Mouse (Mus musculus): ENCODE measurements at regions not wholly inside any gene's neighbourhood (a gene's known extent, or its start where the extent isn't known, plus 50 kb on each side); places are given as distances from the start of the nearest gene placed in this dataset.
A peak's percentile ranks its signal among the peaks of the same experiment; 100 is the strongest.

GRCm38 (mm10) chr14:25032899-25033298 lies 426.1 kb upstream of the Zmiz1 start:
- Histone ChIP-seq H3K9me3 (ENCODE audit: low read depth, low read length) (no peaks in the 10 kb centered on the region), H3K27me3 (ENCODE audit: insufficient read depth, low read length) (no peaks in the 10 kb centered on the region), H3K4me2 (no peak overlapping the region), H3K27ac (ENCODE audit: low read depth) (no peak overlapping the region), H3K4me3 (ENCODE audit: low read depth, low read length) (no peak overlapping the region), H3K36me3 (ENCODE audit: insufficient read depth) (no peaks in the 10 kb centered on the region), H3K9ac (no peak overlapping the region), H3K4me1 (ENCODE audit: insufficient read depth) (no peaks in the 10 kb centered on the region)
- DNase-seq: no peak
- ATAC-seq (ENCODE audit: insufficient read depth): no peak
- WGBS: 71% methylated on average over 2 of the region's 2 CpGs
- no peak for TF ChIP-seq CTCF (IDR thresholded peaks at IDR 0.05; ENCODE audit: low read depth)

GRCm38 (mm10) chr14:25042265-25042664 lies 416.7 kb upstream of the Zmiz1 start:
- 0 out of 2 replicates have a peak, but pooled peaks cover 2% of the 10 kb centered on the region for H3K4me1 ChIP-seq (ENCODE audit: insufficient read depth)
- TF ChIP-seq CTCF (IDR thresholded peaks at IDR 0.05; ENCODE audit: low read depth): no peak
- no peaks in the 10 kb centered on the region for H3K9me3 ChIP-seq (ENCODE audit: low read depth, low read length)
- H3K9ac ChIP-seq: no peak overlapping the region
- DNase-seq (no peak), ATAC-seq (ENCODE audit: insufficient read depth) (no peak; the same call in 1 of the 2 replicates)
- H3K27me3 ChIP-seq (ENCODE audit: insufficient read depth, low read length): no peaks in the 10 kb centered on the region
- H3K4me2 ChIP-seq: no peak overlapping the region
- H3K36me3 ChIP-seq (ENCODE audit: insufficient read depth): no peaks in the 10 kb centered on the region
- no peak overlapping the region for H3K4me3 ChIP-seq (ENCODE audit: low read depth, low read length)
- H3K27ac ChIP-seq (ENCODE audit: low read depth): no peak overlapping the region
- 32% methylated on average over 5 of the region's 5 CpGs for WGBS

- H3K27me3 ChIP-seq (ENCODE audit: insufficient read depth, low read length): no peaks in the 10 kb centered on the region
- H3K4me2 ChIP-seq: no peak overlapping the region
- no peak overlapping the region for H3K27ac ChIP-seq (ENCODE audit: low read depth)
Observed at GRCm38 (mm10) chr14:25044106-25044505, 414.9 kb upstream of the Zmiz1 start.

GRCm38 (mm10) chr14:25044867-25045266 lies 414.1 kb upstream of the Zmiz1 start:
- Histone ChIP-seq H3K4me1 (ENCODE audit: insufficient read depth) (0 out of 2 replicates have a peak, but pooled peaks cover 2% of the 10 kb centered on the region), H3K9me3 (ENCODE audit: low read depth, low read length) (no peaks in the 10 kb centered on the region), H3K9ac (no peak overlapping the region), H3K4me3 (ENCODE audit: low read depth, low read length) (no peak overlapping the region), H3K27ac (ENCODE audit: low read depth) (peak overlapping the region; percentile 42; the same call in 1 of the 2 replicates), H3K27me3 (ENCODE audit: insufficient read depth, low read length) (no peaks in the 10 kb centered on the region), H3K36me3 (ENCODE audit: insufficient read depth) (no peaks in the 10 kb centered on the region), H3K4me2 (no peak overlapping the region)
- 31% methylated on average over 7 of the region's 7 CpGs for WGBS
- peak; percentile 22; the same call in 1 of the 2 replicates for TF ChIP-seq CTCF (IDR thresholded peaks at IDR 0.05; ENCODE audit: low read depth)
- DNase-seq (peak; percentile 67), ATAC-seq (ENCODE audit: insufficient read depth) (peak; percentile 78)

More at GRCm38 (mm10) chr14:25044106-25044505, 414.9 kb upstream of the Zmiz1 start:
- Histone ChIP-seq H3K9ac (no peak overlapping the region), H3K9me3 (ENCODE audit: low read depth, low read length) (no peaks in the 10 kb centered on the region), H3K36me3 (ENCODE audit: insufficient read depth) (no peaks in the 10 kb centered on the region), H3K4me3 (ENCODE audit: low read depth, low read length) (no peak overlapping the region), H3K4me1 (ENCODE audit: insufficient read depth) (0 out of 2 replicates have a peak, but pooled peaks cover 2% of the 10 kb centered on the region)
- ATAC-seq (ENCODE audit: insufficient read depth) (no peak), DNase-seq (no peak)
- WGBS: 86% methylated on average over 13 of the region's 13 CpGs
- TF ChIP-seq CTCF (IDR thresholded peaks at IDR 0.05; ENCODE audit: low read depth): no peak

GRCm38 (mm10) chr14:25050674-25051251 lies 408.2 kb upstream of the Zmiz1 start:
- 30% methylated on average over 12 of the region's 12 CpGs for WGBS

GRCm38 (mm10) chr14:25052175-25052574 lies 406.8 kb upstream of the Zmiz1 start:
- no peak for TF ChIP-seq CTCF (IDR thresholded peaks at IDR 0.05; ENCODE audit: low read depth)
- no peaks in the 10 kb centered on the region for H3K36me3 ChIP-seq (ENCODE audit: insufficient read depth)
- H3K4me3 ChIP-seq (ENCODE audit: low read depth, low read length): no peak overlapping the region
- H3K4me2 ChIP-seq: no peak overlapping the region
- H3K9me3 ChIP-seq (ENCODE audit: low read depth, low read length): no peaks in the 10 kb centered on the region
- H3K9ac ChIP-seq: no peak overlapping the region
- ATAC-seq (ENCODE audit: insufficient read depth) (no peak), DNase-seq (no peak)
- H3K27ac ChIP-seq (ENCODE audit: low read depth): no peak overlapping the region
- WGBS: 66% methylated on average over 9 of the region's 9 CpGs
- no peaks in the 10 kb centered on the region for H3K27me3 ChIP-seq (ENCODE audit: insufficient read depth, low read length)
- no peaks in the 10 kb centered on the region for H3K4me1 ChIP-seq (ENCODE audit: insufficient read depth)

More at GRCm38 (mm10) chr14:25050674-25051251, 408.2 kb upstream of the Zmiz1 start:
- DNase-seq: peak; percentile 36
- ATAC-seq (ENCODE audit: insufficient read depth): no peak
- no peak for TF ChIP-seq CTCF (IDR thresholded peaks at IDR 0.05; ENCODE audit: low read depth)
- Histone ChIP-seq H3K9me3 (ENCODE audit: low read depth, low read length) (no peaks in the 10 kb centered on the region), H3K27me3 (ENCODE audit: insufficient read depth, low read length) (no peaks in the 10 kb centered on the region), H3K9ac (no peak overlapping the region), H3K4me3 (ENCODE audit: low read depth, low read length) (no peak overlapping the region), H3K4me2 (no peak overlapping the region), H3K4me1 (ENCODE audit: insufficient read depth) (no peaks in the 10 kb centered on the region), H3K27ac (ENCODE audit: low read depth) (no peak overlapping the region), H3K36me3 (ENCODE audit: insufficient read depth) (no peaks in the 10 kb centered on the region)

GRCm38 (mm10) chr14:25059351-25059750 lies 399.6 kb upstream of the Zmiz1 start:
- H3K4me3 ChIP-seq (ENCODE audit: low read depth, low read length): no peak overlapping the region
- peaks cover 9% of the 10 kb centered on the region for H3K4me1 ChIP-seq (ENCODE audit: insufficient read depth)
- H3K36me3 ChIP-seq (ENCODE audit: insufficient read depth): no peaks in the 10 kb centered on the region
- no peaks in the 10 kb centered on the region for H3K9me3 ChIP-seq (ENCODE audit: low read depth, low read length)
- H3K27ac ChIP-seq (ENCODE audit: low read depth): no peak overlapping the region
- H3K4me2 ChIP-seq: no peak overlapping the region
- no peak for DNase-seq
- H3K9ac ChIP-seq: no peak overlapping the region
- ATAC-seq (ENCODE audit: insufficient read depth): no peak
- no peaks in the 10 kb centered on the region for H3K27me3 ChIP-seq (ENCODE audit: insufficient read depth, low read length)
- 66% methylated on average over 7 of the region's 7 CpGs for WGBS
- no peak for TF ChIP-seq CTCF (IDR thresholded peaks at IDR 0.05; ENCODE audit: low read depth)

Measured in lung, embryonic 14.5 days (tissue).